Mouse (Mus musculus) hindbrain, embryonic 16.5 days (tissue): ENCODE data around the gene Uts2b. TPM values are rescaled to one million over a fixed set of nuclear protein-coding genes. Genes with fewer than 3 reads are reported as not detected.

Experiments
- ATAC-seq: fragments of 200-750 bp; cut with Nextera tagmentation; 2 replicates; pipeline ENCODE4 v1.8.0; 2017; ENCODE audit warnings: moderate TSS enrichment, moderate library complexity
- H3K27ac ChIP-seq: fragments of 300-500 bp; sonication (generic); 2 replicates; pipeline ENCODE4 v1.5.1; 2014; ENCODE audit warnings: low read depth, mild to moderate bottlenecking, control low read depth, low read length, moderate library complexity
- H3K27me3 ChIP-seq: fragments of 300-500 bp; sonication (generic); replicated peaks from 2 replicates; pipeline ENCODE4 v1.6.1; 2014; ENCODE audit warnings: low read length; ENCODE audit not compliant: control insufficient read depth, insufficient read depth
- H3K36me3 ChIP-seq: fragments of 300-500 bp; sonication (generic); 2 replicates; pipeline ENCODE4 v1.6.1; 2014; ENCODE audit warnings: mild to moderate bottlenecking, low read length, moderate library complexity, mixed read lengths; ENCODE audit not compliant: control insufficient read depth, insufficient read depth
- H3K4me1 ChIP-seq: fragments of 300-500 bp; sonication (generic); 2 replicates; pipeline ENCODE4 v1.6.1; 2014; ENCODE audit warnings: low read depth, low read length; ENCODE audit not compliant: control insufficient read depth, insufficient read depth
- H3K4me2 ChIP-seq: fragments of 300-500 bp; sonication (generic); 2 replicates; pipeline ENCODE4 v1.6.1; 2014; ENCODE audit warnings: mild to moderate bottlenecking, low read length, control low read depth, moderate library complexity
- H3K4me3 ChIP-seq: fragments of 300-500 bp; sonication (generic); 2 replicates; pipeline ENCODE4 v1.5.1; 2014; ENCODE audit warnings: mild to moderate bottlenecking, low read length, control low read depth, moderate library complexity
- H3K9ac ChIP-seq: fragments of 300-500 bp; sonication (generic); 2 replicates; pipeline ENCODE4 v1.6.1; 2014; ENCODE audit warnings: low read depth, mild to moderate bottlenecking, control low read depth, low read length, moderate library complexity
- H3K9me3 ChIP-seq: fragments of 300-500 bp; sonication (generic); 2 replicates; pipeline ENCODE4 v1.6.1; 2014; ENCODE audit warnings: mild to moderate bottlenecking, low read length, moderate library complexity; ENCODE audit not compliant: control insufficient read depth
- WGBS: fragments of 180-500 bp; shearing (Covaris S2); extraction: QIAGEN DNeasy Blood & Tissue Kit; methylation state at CpG from one replicate; pipeline ENCODE4 v1.1.7; 2014; 5-methylcytosine and 5-hydroxymethylcytosine counted together
- polyA plus RNA-seq: library from polyadenylated mRNA; unstranded; fragments of >200 nt; fragmentation: Nextera tagmentation; extraction: Ambion mirVana; gene quantifications from 2 replicates; pipeline ENCODE4 v1.2.1, GENCODE M21; 2015

The Uts2b gene
- polyA plus RNA-seq, 1 experiment from 2014 or later: 7.6 TPM

DNA sequence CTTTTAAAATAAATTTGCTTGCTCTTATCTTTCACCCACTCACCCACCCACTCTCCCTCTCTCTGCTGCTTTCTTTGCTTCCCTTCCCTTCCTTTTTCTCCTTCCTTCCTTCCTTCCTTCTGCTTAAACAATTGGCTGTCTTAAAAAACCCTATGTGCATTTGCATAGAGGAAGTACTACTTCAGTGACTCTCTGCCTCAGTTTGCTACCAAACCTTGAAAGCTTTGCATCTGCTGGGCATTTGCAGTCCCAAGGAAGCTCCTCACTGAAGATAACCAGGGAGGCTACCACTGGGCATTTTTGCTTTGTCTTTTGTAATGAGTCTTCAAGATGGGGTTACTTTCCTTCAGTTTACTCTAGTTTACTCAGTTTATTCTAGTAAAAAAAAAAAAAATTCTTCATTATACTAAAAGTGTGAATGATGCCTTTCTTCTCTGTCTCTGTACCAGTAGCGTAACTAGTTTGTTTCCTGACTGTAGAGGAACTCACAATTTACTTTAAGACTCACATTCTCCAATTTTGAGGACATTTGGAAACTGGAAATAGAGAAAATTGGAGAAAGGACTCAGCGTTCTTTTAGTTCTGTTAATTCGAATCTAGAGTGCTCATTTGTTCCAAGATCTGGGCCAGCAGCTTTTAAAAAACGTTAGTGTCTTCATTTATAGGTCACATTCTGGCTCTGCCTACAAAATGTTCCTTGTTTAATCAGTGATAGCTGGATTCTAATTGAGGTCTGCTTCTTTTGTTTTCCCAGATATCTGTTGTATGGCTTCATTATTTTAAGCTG is 25.4 kb upstream of the Uts2b start:
- Histone ChIP-seq H3K4me3 (no peak overlapping the region), H3K4me2 (no peak overlapping the region), H3K36me3 (no peaks in the 10 kb centered on the region), H3K4me1 (peaks cover 10% of the 10 kb centered on the region), H3K27me3 (no peaks in the 10 kb centered on the region), H3K9ac (no peak overlapping the region), H3K9me3 (peaks cover 4% of the 10 kb centered on the region; the same call in 1 of the 2 replicates), H3K27ac (no peak overlapping the region)
- no peak for ATAC-seq
- 92% methylated on average over 4 of the region's 4 CpGs for WGBS

DNA sequence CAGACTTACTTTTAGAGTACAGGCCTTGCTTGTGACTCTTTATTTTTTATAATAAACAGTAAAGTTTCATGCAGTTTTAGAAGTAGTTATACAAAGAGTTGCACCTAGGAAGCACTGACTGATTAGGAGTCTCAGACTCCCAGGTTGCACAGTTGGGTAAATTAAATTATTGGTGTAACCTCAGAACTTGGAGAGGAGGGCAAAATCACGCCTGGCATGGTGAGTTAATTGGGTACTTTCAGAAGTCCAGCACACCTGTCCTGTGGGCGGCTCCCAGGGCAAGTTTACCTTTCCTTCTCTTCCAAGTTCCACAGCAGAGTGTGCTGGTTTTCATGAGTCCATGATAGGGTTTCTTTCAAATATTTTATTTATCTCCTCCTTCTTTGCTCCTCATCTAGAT is 21.8 kb upstream of the Uts2b start:
- Histone ChIP-seq H3K9me3 (peaks cover 4% of the 10 kb centered on the region; the same call in 1 of the 2 replicates), H3K27ac (no peak overlapping the region), H3K36me3 (no peaks in the 10 kb centered on the region), H3K4me3 (no peak overlapping the region), H3K4me2 (no peak overlapping the region), H3K4me1 (peaks cover 21% of the 10 kb centered on the region), H3K9ac (no peak overlapping the region), H3K27me3 (no peaks in the 10 kb centered on the region)
- no peak for ATAC-seq
- WGBS: 88% methylated on average over 2 of the region's 2 CpGs

- Histone ChIP-seq H3K4me2 (peak overlapping the region; percentile 76), H3K4me1 (peaks cover 21% of the 10 kb centered on the region), H3K4me3 (peak overlapping the region; percentile 96), H3K9me3 (no peaks in the 10 kb centered on the region), H3K27ac (no peak overlapping the region), H3K27me3 (no peaks in the 10 kb centered on the region), H3K9ac (no peak overlapping the region), H3K36me3 (no peaks in the 10 kb centered on the region)
- 88% methylated on average over 4 of the region's 4 CpGs for WGBS
- ATAC-seq: no peak
Measured at GRCm38 (mm10) chr16:27390306-27390705, 20.3 kb upstream of the Uts2b start.

DNA sequence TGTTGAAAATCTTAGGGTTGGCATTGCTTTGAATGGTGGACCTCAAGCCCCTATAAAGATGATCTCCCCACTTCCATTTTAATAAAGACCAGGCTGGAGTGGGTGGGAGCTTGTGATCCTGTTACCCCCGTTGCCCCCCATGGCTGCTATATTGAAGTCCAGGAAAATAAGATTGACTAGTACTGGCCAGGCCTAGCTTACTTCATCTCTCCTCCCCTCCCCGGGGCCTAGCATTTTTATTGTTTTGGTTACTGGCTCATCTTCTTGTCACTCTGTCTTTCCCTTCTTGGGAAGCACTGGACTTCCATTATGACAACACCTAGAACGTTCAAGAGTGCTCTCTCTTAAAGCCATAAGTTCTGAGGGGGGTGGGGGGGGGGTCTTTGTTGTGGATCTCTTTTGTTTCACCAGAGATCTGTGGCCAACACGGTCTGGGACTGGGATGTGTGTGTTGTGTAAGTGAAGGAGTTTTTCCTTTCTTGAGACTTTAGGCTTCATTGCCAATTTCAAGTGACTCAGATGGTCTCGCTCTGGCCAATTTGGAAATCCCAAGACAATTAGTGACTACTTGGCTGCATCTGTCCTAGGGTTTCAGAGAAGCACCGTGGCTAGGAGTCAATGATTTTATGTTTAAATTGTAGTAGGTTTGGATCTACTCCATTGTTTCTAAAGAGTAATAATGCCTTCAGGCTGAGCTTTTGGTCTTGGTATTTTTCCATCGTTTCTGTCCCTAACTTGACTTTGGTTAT is 19.7 kb upstream of the Uts2b start:
- peak overlapping the region; percentile 99 for H3K9ac ChIP-seq
- H3K4me2 ChIP-seq: peak overlapping the region; percentile 76
- WGBS: 12% methylated on average over 7 of the region's 7 CpGs
- no peaks in the 10 kb centered on the region for H3K9me3 ChIP-seq
- H3K27me3 ChIP-seq: no peaks in the 10 kb centered on the region
- peak overlapping the region; percentile 98 for H3K27ac ChIP-seq
- ATAC-seq: peak; percentile 10; the same call in 1 of the 2 replicates
- peak overlapping the region; percentile 96 for H3K4me3 ChIP-seq
- no peaks in the 10 kb centered on the region for H3K36me3 ChIP-seq
- H3K4me1 ChIP-seq: peaks cover 21% of the 10 kb centered on the region

DNA sequence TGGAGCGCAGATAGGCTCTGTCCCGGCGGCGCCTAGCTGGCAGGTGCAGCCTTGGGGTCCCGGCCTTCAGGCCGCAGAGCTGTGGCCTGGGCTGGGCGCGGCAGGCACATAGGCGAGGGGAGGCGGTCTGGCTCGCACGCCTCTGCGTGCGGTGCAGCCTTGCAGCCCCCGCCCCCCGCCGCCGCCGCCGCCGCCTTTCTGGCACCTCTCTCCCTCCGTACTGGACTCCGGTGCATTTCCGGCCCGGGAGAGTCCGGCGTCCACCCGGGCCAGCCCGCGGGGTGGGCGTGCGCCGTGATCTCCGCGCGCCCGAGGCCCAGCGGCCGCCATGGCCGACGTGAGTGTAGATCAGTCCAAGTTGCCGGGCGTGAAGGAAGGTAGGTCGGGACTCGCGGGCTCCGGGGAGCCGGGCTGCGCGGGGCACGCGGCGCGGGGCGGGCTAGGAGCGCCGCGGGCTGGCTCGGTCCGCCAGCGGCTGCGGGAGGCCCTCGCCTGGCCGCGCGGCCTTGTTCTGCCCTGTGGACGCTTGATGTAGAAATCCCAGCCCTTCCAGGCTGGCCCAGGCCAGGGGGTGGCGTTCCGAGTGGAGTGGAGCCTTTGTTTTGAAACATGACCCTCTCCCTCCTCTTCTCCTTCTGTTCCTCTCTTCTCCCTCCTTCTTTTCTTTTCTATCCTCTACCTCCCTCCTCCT is 18.9 kb upstream of the Uts2b start, which contains the start of gene Ccdc50:
TSS of gene Ccdc50 (plus strand) at position 109 of the 691 bp plus-strand sequence.
- no peaks in the 10 kb centered on the region for H3K27me3 ChIP-seq
- ATAC-seq: peak; percentile 96

DNA sequence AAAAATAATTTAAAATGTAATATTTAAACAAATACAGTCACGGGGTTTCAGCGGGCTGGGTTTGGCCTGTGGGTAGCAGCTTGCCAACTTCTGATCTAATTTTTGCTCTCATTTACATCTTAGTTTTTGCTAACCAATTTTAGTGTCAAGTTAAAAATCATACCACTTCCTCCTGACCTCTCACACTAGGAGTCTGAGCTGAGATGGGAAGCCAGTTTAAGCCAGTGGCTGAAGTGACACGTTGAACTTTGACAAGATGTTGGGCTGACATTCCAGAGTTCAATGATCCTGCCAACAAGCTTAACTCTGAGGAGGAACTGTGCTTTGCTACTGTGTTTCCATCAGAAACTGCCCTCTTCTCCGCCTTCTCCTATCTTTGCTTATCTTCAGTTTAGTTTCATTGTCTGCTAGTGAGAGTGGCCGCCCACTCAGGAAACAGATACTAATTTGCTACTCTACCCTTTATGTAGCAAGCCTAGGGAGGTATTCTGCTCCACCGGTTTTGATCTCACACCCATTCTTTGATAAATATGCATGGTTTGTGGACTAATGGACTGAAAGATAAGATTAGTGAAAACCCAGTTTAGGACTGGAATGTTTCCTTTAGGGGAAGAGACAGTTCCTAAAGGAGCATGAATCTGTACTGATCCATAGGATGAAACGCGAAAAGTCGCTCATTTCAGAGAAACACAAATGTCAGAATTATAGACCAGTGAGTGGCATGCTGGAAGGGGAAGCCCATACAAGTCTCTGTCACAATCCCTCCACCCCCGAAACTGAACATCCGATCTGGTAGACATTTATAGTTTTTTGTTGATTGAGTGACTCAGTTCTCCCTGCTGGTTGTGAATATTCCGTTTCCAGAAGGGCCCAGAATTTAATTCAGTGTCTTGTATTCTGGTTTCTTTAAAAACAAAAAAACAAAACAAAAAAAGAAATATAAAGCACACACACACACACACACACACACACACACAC is 17.9 kb upstream of the Uts2b start:
- no peak for ATAC-seq
- H3K27ac ChIP-seq: peak overlapping the region; percentile 98
- no peaks in the 10 kb centered on the region for H3K9me3 ChIP-seq
- H3K36me3 ChIP-seq: no peaks in the 10 kb centered on the region
- peak overlapping the region; percentile 96 for H3K4me3 ChIP-seq
- no peaks in the 10 kb centered on the region for H3K27me3 ChIP-seq
- H3K4me1 ChIP-seq: peaks cover 21% of the 10 kb centered on the region
- WGBS: 47% methylated on average over 12 of the region's 12 CpGs
- H3K4me2 ChIP-seq: peak overlapping the region; percentile 76
- peak overlapping the region; percentile 46; the same call in 1 of the 2 replicates for H3K9ac ChIP-seq

More for the DNA sequence above, 18.9 kb upstream of the Uts2b start, which contains the start of gene Ccdc50:
- Histone ChIP-seq H3K27ac (peak within 1 kb of the TSS; percentile 98), H3K4me1 (peaks cover 21% of the 10 kb centered on the region), H3K4me3 (peak within 1 kb of the TSS; percentile 96), H3K36me3 (no peaks in the 10 kb centered on the region), H3K9ac (peak within 1 kb of the TSS; percentile 99), H3K9me3 (no peaks in the 10 kb centered on the region), H3K4me2 (peak within 1 kb of the TSS; percentile 76)
- under 1% methylated on average over 47 of the region's 69 CpGs for WGBS

GRCm38 (mm10) chr16:27386850-27387407 is 16.9 kb upstream of the Uts2b start:
- H3K4me2 ChIP-seq: no peak overlapping the region
- H3K9me3 ChIP-seq: no peaks in the 10 kb centered on the region
- no peak overlapping the region for H3K9ac ChIP-seq
- no peak overlapping the region for H3K4me3 ChIP-seq
- H3K36me3 ChIP-seq: no peaks in the 10 kb centered on the region
- H3K27me3 ChIP-seq: no peaks in the 10 kb centered on the region
- ATAC-seq: no peak
- 74% methylated on average over 4 of the region's 4 CpGs for WGBS
- no peak overlapping the region for H3K27ac ChIP-seq
- peaks cover 20% of the 10 kb centered on the region for H3K4me1 ChIP-seq

DNA sequence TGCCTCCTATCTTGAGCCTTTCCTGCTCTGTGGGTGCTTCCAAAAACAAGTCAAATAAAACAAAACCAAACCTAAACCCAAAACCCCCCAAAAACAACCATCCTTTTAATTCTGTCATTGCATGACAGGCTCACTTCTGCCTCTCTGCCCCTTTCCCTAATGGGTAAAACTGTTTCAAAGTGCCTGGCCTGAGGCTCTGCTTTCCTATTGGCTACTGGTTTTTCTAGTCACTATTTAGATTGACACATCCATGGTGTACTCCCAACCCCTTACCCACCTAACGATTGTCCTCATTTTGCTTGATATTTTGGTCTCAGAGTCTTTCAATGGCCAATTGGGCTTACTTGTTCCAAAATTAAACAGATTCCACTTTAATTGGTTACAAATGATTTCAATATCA is 15.6 kb upstream of the Uts2b start:
- no peak overlapping the region for H3K27ac ChIP-seq
- H3K27me3 ChIP-seq: no peaks in the 10 kb centered on the region
- no peak overlapping the region for H3K9ac ChIP-seq
- ATAC-seq: no peak
- H3K36me3 ChIP-seq: no peaks in the 10 kb centered on the region
- no peak overlapping the region for H3K4me3 ChIP-seq
- peaks cover 14% of the 10 kb centered on the region for H3K4me1 ChIP-seq
- no peaks in the 10 kb centered on the region for H3K9me3 ChIP-seq
- WGBS: 88% methylated on average over 1 of the region's 1 CpGs
- no peak overlapping the region for H3K4me2 ChIP-seq
